ENCODE assay signal across 25 mouse cellular contexts in genomic region chr1:169741147-169741546, GRCm38 (mm10). TPM values are rescaled to one million over a fixed set of nuclear protein-coding genes. Genes with fewer than 3 reads are reported as not detected.
A peak's percentile ranks its signal among the peaks of the same experiment; 100 is the strongest.
DNase-seq lines count a peak whose midpoint lies in the region; ATAC-seq and TF ChIP-seq lines count a peak whose summit lies in the region.
"Had no signal": no experiment of that assay in that cellular context is flagged by ENCODE, and none has a peak within 500 bp of the region (broad histone marks: within the 10 kb centered on the region; RNA-seq: fewer than 3 reads in every experiment).

No protein-coding gene starts in this region.

- H3K4me2 ChIP-seq in intestine, embryonic 15.5 days (replicated peaks): no peak overlapping the region
- no peak overlapping the region for H3K4me2 ChIP-seq in intestine, postnatal 0 days (replicated peaks; ENCODE audit: low read depth)
- H3K4me2 ChIP-seq in midbrain, embryonic 14.5 days (ENCODE audit: low read length): no peak overlapping the region
- H3K4me2 ChIP-seq: embryonic facial prominence, embryonic 13.5 days; embryonic facial prominence, embryonic 15.5 days; forebrain, embryonic 12.5 days had no signal

- DNase-seq in brain, adult 2 months (ENCODE audit: low read depth, low spot score): peak; percentile 40
- DNase-seq in midbrain, embryonic 14.5 days: no peak
- DNase-seq in layer of hippocampus, postnatal 10 days (ENCODE audit: low spot score in 2 of 2): no peak
- DNase-seq in left cerebral cortex, adult 9 months (ENCODE audit: low spot score in 2 of 2): no peak
- DNase-seq: adrenal gland, adult 8-10 months; adrenal gland, postnatal 14 days; adrenal gland, postnatal 36 days; cerebellum, adult 11 months; cerebellum, adult 18-20 months; cerebellum, adult 8-10 months; cerebellum, adult 9-11 months; cerebellum, postnatal 14 days; cerebellum, postnatal 36 days; embryo, embryonic 11 days had no signal

- H3K9ac ChIP-seq in intestine, embryonic 15.5 days: no peak overlapping the region
- no peak overlapping the region for H3K9ac ChIP-seq in intestine, postnatal 0 days (ENCODE audit: low read depth, low read length)
- no peak overlapping the region for H3K9ac ChIP-seq in midbrain, embryonic 14.5 days (replicated peaks; ENCODE audit: low read length)
- H3K9ac ChIP-seq: embryonic facial prominence, embryonic 13.5 days; embryonic facial prominence, embryonic 15.5 days; forebrain, embryonic 12.5 days had no signal

- 76% methylated on average over 5 of the region's 5 CpGs for WGBS in intestine, embryonic 15.5 days
- WGBS in intestine, postnatal 0 days: 70% methylated on average over 5 of the region's 5 CpGs
- 89% methylated on average over 5 of the region's 5 CpGs for WGBS in midbrain, embryonic 14.5 days

- no peaks in the 10 kb centered on the region for H3K9me3 ChIP-seq in intestine, embryonic 15.5 days
- no peaks in the 10 kb centered on the region for H3K9me3 ChIP-seq in intestine, postnatal 0 days (ENCODE audit: control insufficient read depth)
- no peaks in the 10 kb centered on the region for H3K9me3 ChIP-seq in midbrain, embryonic 14.5 days (ENCODE audit: control insufficient read depth, low read length)
- H3K9me3 ChIP-seq: embryonic facial prominence, embryonic 13.5 days; embryonic facial prominence, embryonic 15.5 days; forebrain, embryonic 10.5 days; forebrain, embryonic 12.5 days had no signal

- peak; percentile 68 for ATAC-seq in intestine, embryonic 15.5 days
- peak; percentile 69 for ATAC-seq in intestine, postnatal 0 days
- ATAC-seq in midbrain, embryonic 14.5 days (ENCODE audit: low FRiP score, low TSS enrichment): no peak
- ATAC-seq: forebrain, embryonic 14.5 days; forebrain, embryonic 16.5 days had no signal

- H3K4me1 ChIP-seq in intestine, embryonic 15.5 days (replicated peaks): no peaks in the 10 kb centered on the region
- no peaks in the 10 kb centered on the region for H3K4me1 ChIP-seq in intestine, postnatal 0 days (replicated peaks; ENCODE audit: control insufficient read depth, insufficient read depth, low read length)
- H3K4me1 ChIP-seq in midbrain, embryonic 14.5 days (ENCODE audit: control insufficient read depth, insufficient read depth, low read length): no peaks in the 10 kb centered on the region
- H3K4me1 ChIP-seq: embryonic facial prominence, embryonic 13.5 days; embryonic facial prominence, embryonic 15.5 days; forebrain, embryonic 10.5 days; forebrain, embryonic 12.5 days had no signal

- H3K27me3 ChIP-seq in intestine, embryonic 15.5 days (replicated peaks): no peaks in the 10 kb centered on the region
- H3K27me3 ChIP-seq in intestine, postnatal 0 days (replicated peaks; ENCODE audit: control insufficient read depth, insufficient read depth, low read length): no peaks in the 10 kb centered on the region
- no peaks in the 10 kb centered on the region for H3K27me3 ChIP-seq in midbrain, embryonic 14.5 days (ENCODE audit: control insufficient read depth, insufficient read depth, low read length)
- H3K27me3 ChIP-seq: embryonic facial prominence, embryonic 13.5 days; embryonic facial prominence, embryonic 15.5 days had no signal

- H3K36me3 ChIP-seq in intestine, embryonic 15.5 days: no peaks in the 10 kb centered on the region
- no peaks in the 10 kb centered on the region for H3K36me3 ChIP-seq in intestine, postnatal 0 days (ENCODE audit: control insufficient read depth, insufficient read depth)
- H3K36me3 ChIP-seq in midbrain, embryonic 14.5 days (ENCODE audit: control insufficient read depth, insufficient read depth, low read length): no peaks in the 10 kb centered on the region
- H3K36me3 ChIP-seq: embryonic facial prominence, embryonic 13.5 days; embryonic facial prominence, embryonic 15.5 days; forebrain, embryonic 10.5 days; forebrain, embryonic 12.5 days had no signal

- no peak overlapping the region for H3K4me3 ChIP-seq in intestine, embryonic 15.5 days (replicated peaks)
- no peak overlapping the region for H3K4me3 ChIP-seq in intestine, postnatal 0 days (ENCODE audit: low read depth, low read length)
- H3K4me3 ChIP-seq in midbrain, embryonic 14.5 days (replicated peaks; ENCODE audit: low read depth, low read length): no peak overlapping the region
- H3K4me3 ChIP-seq: embryonic facial prominence, embryonic 13.5 days; embryonic facial prominence, embryonic 15.5 days; erythroblast, embryonic 14.5 days; forebrain, embryonic 10.5 days; forebrain, embryonic 12.5 days had no signal

- H3K27ac ChIP-seq in intestine, embryonic 15.5 days: no peak overlapping the region
- H3K27ac ChIP-seq in intestine, postnatal 0 days (ENCODE audit: low read depth, low read length): no peak overlapping the region
- no peak overlapping the region for H3K27ac ChIP-seq in midbrain, embryonic 14.5 days (replicated peaks; ENCODE audit: low read depth, low read length)
- H3K27ac ChIP-seq: embryonic facial prominence, embryonic 13.5 days; embryonic facial prominence, embryonic 15.5 days; forebrain, embryonic 10.5 days; forebrain, embryonic 12.5 days had no signal

- TF ChIP-seq CTCF in intestine, postnatal 0 days (IDR thresholded peaks at IDR 0.05; ENCODE audit: low read depth): no peak

RNA-seq across cellular contexts. Expression of gene Rgs4, which starts 6.3 kb away (rescaled TPM):
- 4.3 and 6.1 TPM in 2 replicates for polyA plus RNA-seq in intestine, embryonic 15.5 days (2015; fragmentation: Nextera tagmentation; extraction: Ambion mirVana)
- 13.8 and 13.9 TPM in 2 replicates for polyA plus RNA-seq in intestine, postnatal 0 days (2015; fragmentation: Nextera tagmentation; extraction: Ambion mirVana)
- polyA plus RNA-seq in midbrain, embryonic 14.5 days (2014; fragmentation: Nextera tagmentation; extraction: Ambion mirVana): 47.2 and 48.7 TPM in 2 replicates
- total RNA-seq in layer of hippocampus, postnatal 10 days (2021): 100 to 1,000 TPM; 141 to 144 TPM
- total RNA-seq: common myeloid progenitor, adult 5-6 weeks; MEL had no signal
- polyA plus RNA-seq: erythroblast, embryonic 14.5 days had no signal
